Mouse (Mus musculus) inflammation-experienced regulatory T-cells, adult 16 weeks (primary cell): ENCODE data around the gene Trim61. TPM values are rescaled to one million over a fixed set of nuclear protein-coding genes. Genes with fewer than 3 reads are reported as not detected.

Experiments
- polyA plus RNA-seq: library from polyadenylated mRNA; unstranded; fragments of 100-300 nt; shearing (Covaris generic); gene quantifications from one replicate; pipeline ENCODE4 v1.2.1, GENCODE M21; 2017

Trim61 gene
- polyA plus RNA-seq = not detected

DNA sequence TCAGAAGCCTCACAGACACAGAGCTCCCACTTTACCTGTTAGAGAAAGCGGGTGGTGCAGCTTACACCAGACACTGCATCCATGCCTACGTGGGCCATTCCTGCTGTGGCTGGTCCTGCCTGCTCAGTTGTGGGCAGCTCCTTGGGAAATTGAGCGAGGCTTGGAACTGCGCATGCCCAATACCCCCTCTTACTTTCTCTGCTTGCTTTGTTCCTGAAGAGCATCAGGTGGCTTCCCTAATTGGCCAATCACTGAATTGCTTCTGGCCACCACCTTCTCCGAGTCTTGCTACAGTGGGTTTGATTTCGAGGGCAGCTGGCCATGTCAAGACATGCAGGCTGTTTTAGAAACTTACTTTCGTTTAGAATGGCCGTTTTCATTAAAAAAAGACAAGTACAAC lies at the start of gene Trim61, which contains the start of gene Trim60:
Gene Trim61 (minus strand): TSS at position 101 of the 400 bp plus-strand sequence.
Gene Trim60 (minus strand): TSS at position 162 of the 400 bp plus-strand sequence.

DNA sequence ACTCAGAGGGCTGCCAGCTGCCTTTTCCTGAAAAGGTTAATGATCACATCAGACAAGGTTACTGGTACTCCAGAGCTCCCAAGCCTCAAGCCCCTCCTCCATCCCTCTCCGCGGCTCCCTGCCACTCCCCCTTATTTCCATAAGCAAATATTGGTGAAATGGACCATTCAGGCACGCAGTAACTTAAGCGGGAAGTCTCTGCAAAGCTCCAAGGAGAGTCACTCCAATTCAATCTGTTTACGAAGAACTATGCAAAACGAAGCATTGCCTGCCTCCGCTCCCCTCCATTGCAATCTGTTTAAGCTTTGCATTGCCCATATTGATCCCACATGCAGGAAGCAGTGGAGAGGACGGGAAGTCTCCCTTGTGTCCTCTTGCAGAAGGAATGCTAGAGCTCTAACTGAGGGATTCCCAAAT lies 18.8 kb upstream of the Trim61 start, which contains the start of gene Apela:
Gene Apela (minus strand): TSS at position 220 of the 417 bp plus-strand sequence.

DNA sequence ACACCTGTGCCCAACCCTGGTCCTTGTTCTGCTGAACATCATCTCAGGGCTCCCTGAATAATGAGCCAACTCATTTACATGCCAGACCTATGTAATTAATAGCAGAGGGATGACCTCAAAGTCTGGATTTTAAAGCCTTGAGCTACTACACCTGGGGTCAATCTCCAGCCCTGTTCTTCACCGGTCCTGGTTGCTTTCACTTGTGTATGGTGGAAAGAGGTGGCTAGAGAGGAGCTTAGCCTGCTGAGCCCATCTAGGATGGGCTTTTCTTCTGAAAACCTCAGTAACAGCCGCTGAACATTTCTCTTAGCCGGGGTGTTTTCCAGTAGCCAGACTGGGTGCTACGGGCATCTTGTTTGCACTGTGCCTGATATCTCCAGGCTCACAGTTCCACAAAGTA lies 30.6 kb downstream of the Trim61 start, which contains the start of gene Trim75:
Gene Trim75 (minus strand): TSS at position 101 of the 400 bp plus-strand sequence.

Other genes starting within 250 kb of the Trim61 start
- gene Klhl2, start 168.5 kb downstream of the Trim61 start, polyA plus RNA-seq = 2.2 TPM
- gene Tmem192, start 71.3 kb downstream of the Trim61 start, polyA plus RNA-seq = 73.4 TPM
- not detected for gene Trim75, start 30.7 kb downstream of the Trim61 start, polyA plus RNA-seq
- not detected for gene Trim60, start 61 bp upstream of the Trim61 start, polyA plus RNA-seq
- not detected for gene Apela, start 18.8 kb upstream of the Trim61 start, polyA plus RNA-seq
- gene Gm10663, start 56.5 kb upstream of the Trim61 start, polyA plus RNA-seq = not detected
- not detected for gene BC030870, start 111.0 kb upstream of the Trim61 start, polyA plus RNA-seq